Mouse (Mus musculus) spleen, adult 2 months (tissue): Measurements from ENCODE around the gene S100a1. TPM values are rescaled to one million over a fixed set of nuclear protein-coding genes. Genes with fewer than 3 reads are reported as not detected.

Experiments used
- DNase-seq, 2 experiments: peaks; one replicate each; pipeline versions ENCODE4 v3.0.0 to v3.0.0-alpha.2; 2012 to 2021; ENCODE audit warnings: low spot score in 2 of 2, low read depth in 1 of 2
- H3K27ac ChIP-seq: fragments of 200-500 bp; 2 replicates; pipeline ENCODE4 v1.5.1; 2012; ENCODE audit warnings: low read length, inconsistent platforms; ENCODE audit not compliant: insufficient read depth
- H3K27me3 ChIP-seq: fragments of 200-500 bp; 2 replicates; pipeline ENCODE4 v1.6.1; 2012; ENCODE audit warnings: mild to moderate bottlenecking, moderate library complexity, low read length, inconsistent platforms; ENCODE audit not compliant: control insufficient read depth, insufficient read depth
- H3K36me3 ChIP-seq: fragments of 200-500 bp; 2 replicates; pipeline ENCODE4 v1.6.1; 2012; ENCODE audit warnings: mild to moderate bottlenecking, low read length, inconsistent platforms; ENCODE audit not compliant: control insufficient read depth, insufficient read depth
- H3K4me1 ChIP-seq: fragments of 200-500 bp; 2 replicates; pipeline ENCODE4 v1.6.1; 2011; ENCODE audit warnings: inconsistent platforms; ENCODE audit not compliant: control insufficient read depth, insufficient read depth, insufficient read length
- H3K4me3 ChIP-seq: fragments of 200-500 bp; 2 replicates; pipeline ENCODE4 v1.5.1; 2011; ENCODE audit warnings: mild to moderate bottlenecking, inconsistent platforms; ENCODE audit not compliant: insufficient read depth, insufficient read length; ENCODE audit errors: extremely low read depth
- CTCF ChIP-seq: fragments of 200-500 bp; IDR thresholded peaks from 2 replicates; pipeline ENCODE4 v1.5.1; 2011; ENCODE audit warnings: mild to moderate bottlenecking, inconsistent platforms; ENCODE audit not compliant: insufficient read depth, insufficient read length, insufficient replicate concordance; ENCODE audit errors: extremely low read depth
- POLR2A ChIP-seq: fragments of 200-500 bp; IDR thresholded peaks from 2 replicates; pipeline ENCODE4 v1.6.1; 2011; ENCODE audit warnings: low read depth, low read length, inconsistent platforms
- WGBS: fragments of 180-500 bp; shearing (Covaris S2); methylation state at CpG from one replicate; pipeline ENCODE4 v1.1.7; 2018; 5-methylcytosine and 5-hydroxymethylcytosine counted together
- polyA plus RNA-seq: library from polyadenylated mRNA; depleted of rRNA; stranded (reverse); fragments of >200 nt; gene quantifications from 2 replicates; pipeline ENCODE4 v1.2.3, GENCODE M21; 2012

S100a1 gene
- polyA plus RNA-seq, 1 experiment = 28.8 TPM

DNA sequence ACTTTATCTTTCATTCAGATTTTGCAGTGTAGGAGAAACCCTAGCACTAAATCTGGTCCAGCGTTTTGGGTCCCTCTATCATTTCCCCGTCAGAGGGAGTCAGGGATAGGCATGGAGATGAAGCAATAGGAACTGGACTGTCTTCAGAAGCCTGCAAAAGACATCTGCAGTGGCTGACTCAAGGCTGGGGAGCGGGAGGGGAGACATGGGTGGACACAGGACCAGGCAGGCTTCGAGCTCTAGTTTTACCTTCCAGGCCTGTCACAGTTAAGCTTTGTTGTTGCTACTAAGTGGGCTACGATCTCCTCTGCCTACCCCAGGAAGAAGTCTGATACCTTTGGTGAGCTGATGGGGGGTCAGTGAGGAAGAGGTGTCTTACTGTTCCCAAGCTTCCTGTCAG lies 1.9 kb downstream of the S100a1 start:
- WGBS = 94% methylated on average over 5 of the region's 5 CpGs
- TF ChIP-seq POLR2A = no peak
- no peak for TF ChIP-seq CTCF
- Histone ChIP-seq H3K36me3 (peaks cover 2% of the 10 kb centered on the region), H3K27me3 (no peaks in the 10 kb centered on the region), H3K4me1 (peaks cover 15% of the 10 kb centered on the region; the same call in 1 of the 2 replicates), H3K27ac (no peak overlapping the region), H3K4me3 (no peak overlapping the region)
- DNase-seq = no peak

- 11% methylated on average over 2 of the region's 2 CpGs for WGBS
- peak overlapping the region; percentile 76 for H3K27ac ChIP-seq
- DNase-seq = no peak
- peak overlapping the region; percentile 12; the same call in 1 of the 2 replicates for H3K4me3 ChIP-seq
- peaks cover 8% of the 10 kb centered on the region; the same call in 1 of the 2 replicates for H3K4me1 ChIP-seq
- TF ChIP-seq CTCF (no peak), POLR2A (no peak)
- peaks cover 16% of the 10 kb centered on the region for H3K36me3 ChIP-seq
- no peaks in the 10 kb centered on the region for H3K27me3 ChIP-seq
Measured at GRCm38 (mm10) chr3:90509747-90510123, 4.5 kb downstream of the S100a1 start.

- peak; percentile 97 to 99 for DNase-seq
- Histone ChIP-seq H3K27ac (peak within 1 kb of the TSS; percentile 95), H3K36me3 (peaks cover 18% of the 10 kb centered on the region), H3K27me3 (no peaks in the 10 kb centered on the region), H3K4me1 (peaks cover 8% of the 10 kb centered on the region; the same call in 1 of the 2 replicates), H3K4me3 (peak within 1 kb of the TSS; percentile 98)
- TF ChIP-seq POLR2A (no peak; the same call in none of the 2 replicates), CTCF (no peak)
- WGBS = under 1% methylated on average over 66 of the region's 66 CpGs
Measured at GRCm38 (mm10) chr3:90508950-90509746, 5.0 kb downstream of the S100a1 start, which contains the start of gene Chtop. Gene Chtop, minus strand, starts transcription at chr3:90509498.

- 2% methylated on average over 20 of the region's 20 CpGs for WGBS
- no peak for TF ChIP-seq POLR2A
- no peak for TF ChIP-seq CTCF
- no peak for DNase-seq
- Histone ChIP-seq H3K4me1 (peaks cover 5% of the 10 kb centered on the region; the same call in 1 of the 2 replicates), H3K27me3 (no peaks in the 10 kb centered on the region), H3K4me3 (peak overlapping the region; percentile 98), H3K36me3 (peaks cover 21% of the 10 kb centered on the region), H3K27ac (peak overlapping the region; percentile 95)
Measured at GRCm38 (mm10) chr3:90508287-90508949, 5.8 kb downstream of the S100a1 start.

- 93% methylated on average over 3 of the region's 3 CpGs for WGBS
Measured at GRCm38 (mm10) chr3:90506362-90506761, 7.8 kb downstream of the S100a1 start.

GRCm38 (mm10) chr3:90505216-90505615 lies 9.0 kb downstream of the S100a1 start:
- peaks cover 5% of the 10 kb centered on the region; the same call in 1 of the 2 replicates for H3K4me1 ChIP-seq
- peaks cover 44% of the 10 kb centered on the region for H3K36me3 ChIP-seq
- H3K27me3 ChIP-seq = no peaks in the 10 kb centered on the region
- no peak overlapping the region for H3K4me3 ChIP-seq
- 93% methylated on average over 5 of the region's 5 CpGs for WGBS
- TF ChIP-seq POLR2A = no peak
- TF ChIP-seq CTCF = no peak
- no peak overlapping the region for H3K27ac ChIP-seq
- DNase-seq = no peak

More at GRCm38 (mm10) chr3:90506362-90506761, 7.8 kb downstream of the S100a1 start:
- no peak for TF ChIP-seq CTCF
- no peak for TF ChIP-seq POLR2A
- Histone ChIP-seq H3K36me3 (peaks cover 37% of the 10 kb centered on the region), H3K4me1 (peaks cover 5% of the 10 kb centered on the region; the same call in 1 of the 2 replicates), H3K27ac (no peak overlapping the region), H3K27me3 (no peaks in the 10 kb centered on the region), H3K4me3 (no peak overlapping the region)
- DNase-seq = no peak

DNA sequence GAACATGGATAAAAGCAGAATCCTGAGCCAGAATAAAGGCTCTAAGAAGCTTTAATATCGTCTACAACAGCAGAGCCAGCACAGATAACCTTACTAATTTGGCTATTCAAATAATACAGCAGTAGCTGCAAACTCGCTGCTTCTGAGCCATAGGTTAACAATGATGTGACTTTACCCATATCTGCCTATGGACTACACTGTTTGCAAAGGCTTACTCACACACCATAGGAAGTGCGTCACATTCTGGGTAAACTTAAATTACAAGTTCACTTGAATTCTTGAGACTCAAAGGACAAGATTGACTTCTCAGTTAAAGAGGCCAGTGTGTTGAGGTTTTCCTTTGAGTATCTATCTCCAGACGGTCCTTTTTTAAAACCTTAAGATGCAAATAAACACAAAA lies 10.7 kb downstream of the S100a1 start:
- Histone ChIP-seq H3K4me1 (peaks cover 5% of the 10 kb centered on the region; the same call in 1 of the 2 replicates), H3K27me3 (no peaks in the 10 kb centered on the region), H3K36me3 (peaks cover 52% of the 10 kb centered on the region), H3K27ac (no peak overlapping the region), H3K4me3 (no peak overlapping the region)
- no peak for DNase-seq
- TF ChIP-seq CTCF = no peak
- TF ChIP-seq POLR2A = no peak
- 88% methylated on average over 4 of the region's 4 CpGs for WGBS
